7 mouse cellular contexts compared by ENCODE assay signal in the genomic region with DNA sequence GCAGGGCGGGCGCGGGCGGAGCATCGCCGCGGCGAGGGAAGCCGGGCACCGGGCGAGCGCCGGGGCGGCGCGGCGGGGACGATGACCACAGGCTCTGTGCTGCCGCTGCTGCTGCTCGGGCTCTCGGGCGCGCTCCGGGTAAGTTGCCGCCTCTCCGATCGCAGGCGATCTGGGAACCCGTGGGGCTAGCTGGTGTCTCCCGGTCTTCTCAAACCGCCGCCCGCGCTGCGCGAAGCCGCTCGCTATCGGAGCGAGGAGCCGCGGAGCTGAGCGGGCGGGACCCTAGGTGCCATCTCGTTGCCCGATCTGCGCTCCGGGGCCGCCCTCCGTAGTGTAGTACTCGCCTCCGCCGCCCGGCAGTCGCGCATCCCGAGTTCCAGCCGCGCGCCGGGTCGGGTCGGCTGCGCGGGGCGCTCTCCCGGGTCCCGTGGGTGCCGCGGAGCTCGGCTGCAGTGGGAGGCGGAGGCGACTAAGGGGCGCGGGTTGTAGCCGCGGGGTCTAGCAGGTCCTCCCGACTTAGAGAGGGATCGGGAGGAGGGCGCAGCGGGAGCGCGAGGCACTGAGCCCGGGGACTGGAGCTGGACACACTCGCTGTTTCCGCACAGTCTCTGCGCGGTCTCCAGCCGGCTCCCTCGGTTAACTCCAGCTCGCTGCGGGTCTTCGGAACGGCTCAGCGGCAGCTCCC. TPM values are rescaled to one million over a fixed set of nuclear protein-coding genes. Genes with fewer than 3 reads are reported as not detected.
DNase-seq lines count a peak whose midpoint lies in the region; ATAC-seq lines count a peak whose summit lies in the region.

No protein-coding gene starts in this region.

- H3K4me3 ChIP-seq in embryonic facial prominence, embryonic 12.5 days = peak overlapping the region; percentile 64
- H3K4me3 ChIP-seq in heart, embryonic 13.5 days = peak overlapping the region; percentile 68

- peak overlapping the region; percentile 96 for H3K4me2 ChIP-seq in embryonic facial prominence, embryonic 12.5 days (replicated peaks)
- peak overlapping the region; percentile 99 for H3K4me2 ChIP-seq in heart, embryonic 13.5 days

- H3K4me1 ChIP-seq in embryonic facial prominence, embryonic 12.5 days = peaks cover 19% of the 10 kb centered on the region
- peaks cover 8% of the 10 kb centered on the region for H3K4me1 ChIP-seq in heart, embryonic 13.5 days

- H3K9ac ChIP-seq in embryonic facial prominence, embryonic 12.5 days = peak overlapping the region; percentile 69
- H3K9ac ChIP-seq in heart, embryonic 13.5 days = peak overlapping the region; percentile 77

- H3K9me3 ChIP-seq in embryonic facial prominence, embryonic 12.5 days = no peaks in the 10 kb centered on the region
- no peaks in the 10 kb centered on the region for H3K9me3 ChIP-seq in heart, embryonic 13.5 days

- peak; percentile 58 for ATAC-seq in embryonic facial prominence, embryonic 12.5 days (ENCODE audit: insufficient number of reproducible peaks, insufficient read depth, low FRiP score, low TSS enrichment)
- ATAC-seq in heart, embryonic 13.5 days (ENCODE audit: extremely low read depth, insufficient number of reproducible peaks, low FRiP score, low TSS enrichment) = 0 out of 2 replicates have a peak, but pooled peaks have one; percentile 13

- WGBS in embryonic facial prominence, embryonic 12.5 days = under 1% methylated on average over 95 of the region's 95 CpGs
- WGBS in heart, embryonic 13.5 days = under 1% methylated on average over 95 of the region's 95 CpGs

- no peak overlapping the region for H3K27ac ChIP-seq in embryonic facial prominence, embryonic 12.5 days
- no peak overlapping the region for H3K27ac ChIP-seq in heart, embryonic 13.5 days (replicated peaks)

- H3K36me3 ChIP-seq in embryonic facial prominence, embryonic 12.5 days = no peaks in the 10 kb centered on the region
- H3K36me3 ChIP-seq in heart, embryonic 13.5 days = no peaks in the 10 kb centered on the region

- H3K27me3 ChIP-seq in embryonic facial prominence, embryonic 12.5 days = peaks cover 36% of the 10 kb centered on the region
- H3K27me3 ChIP-seq in heart, embryonic 13.5 days (replicated peaks) = peaks cover 80% of the 10 kb centered on the region

- peak; percentile 66 for DNase-seq in urinary bladder, adult 2 months (ENCODE audit: low spot score)
- no peak for DNase-seq in urinary bladder, postnatal 10 days (ENCODE audit: low spot score)
- DNase-seq in layer of hippocampus, postnatal 25 days (ENCODE audit: extremely low spot score in 1 of 2, low spot score in 1 of 2) = peak; percentile 39 to 53
- DNase-seq in lung, postnatal 25 days (ENCODE audit: low spot score) = peak; percentile 2
- peak; percentile 16 to 24 for DNase-seq in right cerebral cortex, postnatal 36 days (ENCODE audit: low spot score in 2 of 2)

RNA-seq across cellular contexts. Expression of gene Cdh4, which starts 0.5 kb away (rescaled TPM):
- 3.1 and 4.6 TPM in 2 replicates for polyA plus RNA-seq in urinary bladder, adult 2 months (2012; rRNA removed)
- polyA plus RNA-seq in embryonic facial prominence, embryonic 12.5 days (2016; fragmentation: Nextera tagmentation; extraction: Ambion mirVana) = 14.9 and 15.0 TPM in 2 replicates
- 1.3 and 1.4 TPM in 2 replicates for polyA plus RNA-seq in heart, embryonic 13.5 days (2015; fragmentation: Nextera tagmentation; extraction: Ambion mirVana)
- 10 to 100 TPM; 11.2 to 12.0 TPM for total RNA-seq in layer of hippocampus, postnatal 25 days (2021)
